Comparison of ENCODE assay signal across 23 mouse cellular contexts in genomic region chr13:100825627-100826410, GRCm38 (mm10). TPM values are rescaled to one million over a fixed set of nuclear protein-coding genes. Genes with fewer than 3 reads are reported as not detected.
DNase-seq lines count a peak whose midpoint lies in the region; ATAC-seq and TF ChIP-seq lines count a peak whose summit lies in the region.
"Had no signal": no experiment of that assay in that cellular context is flagged by ENCODE, and none has a peak within 500 bp of the region (broad histone marks: within the 10 kb centered on the region; RNA-seq: fewer than 3 reads in every experiment).

No protein-coding gene starts in this region.

- DNase-seq in kidney, adult 2 months = peak; percentile 69
- DNase-seq in ZHBTc4 (ENCODE audit: low read depth, low spot score) = peak; percentile 10
- DNase-seq in kidney, postnatal 10 days = peak; percentile 22
- no peak for DNase-seq in embryo, embryonic 9.5 days (ENCODE audit: extremely low spot score)
- DNase-seq in adrenal gland, postnatal 25 days = no peak
- no peak for DNase-seq in cerebellum, postnatal 4 days (ENCODE audit: low spot score in 2 of 2)
- DNase-seq: adrenal gland, postnatal 14 days; cerebellum, adult 18-20 months; cerebellum, adult 9-11 months; cerebellum, postnatal 36 days; gastrocnemius, postnatal 10 days; heart, adult 2 months had no signal

- 60% methylated on average over 9 of the region's 9 CpGs for WGBS in kidney, adult 2 months
- 88% methylated on average over 9 of the region's 9 CpGs for WGBS in kidney, embryonic 14.5 days

- H3K27me3 ChIP-seq in kidney, adult 2 months (replicated peaks; ENCODE audit: control insufficient read depth, insufficient read depth, low read length) = no peaks in the 10 kb centered on the region
- no peaks in the 10 kb centered on the region for H3K27me3 ChIP-seq in kidney, embryonic 14.5 days (ENCODE audit: control insufficient read depth, insufficient read depth, low read length)
- H3K27me3 ChIP-seq: embryonic facial prominence, embryonic 15.5 days; heart, embryonic 12.5 days had no signal

- peaks cover 11% of the 10 kb centered on the region; the same call in 1 of the 2 replicates for H3K4me1 ChIP-seq in kidney, adult 2 months (ENCODE audit: control insufficient read depth, insufficient read depth, low read length)
- H3K4me1 ChIP-seq in kidney, embryonic 14.5 days (ENCODE audit: control insufficient read depth, insufficient read depth, low read length) = 0 out of 2 replicates have a peak, but pooled peaks cover 4% of the 10 kb centered on the region
- H3K4me1 ChIP-seq: hindbrain, embryonic 10.5 days had no signal

- no peak overlapping the region for H3K4me3 ChIP-seq in kidney, adult 2 months (ENCODE audit: insufficient read depth, low read depth, low read length)
- no peak overlapping the region for H3K4me3 ChIP-seq in kidney, embryonic 14.5 days (ENCODE audit: low read length)
- H3K4me3 ChIP-seq: embryonic facial prominence, embryonic 15.5 days; erythroblast, embryonic 14.5 days; forebrain, embryonic 10.5 days; heart, adult 2 months; heart, embryonic 12.5 days; hindbrain, embryonic 10.5 days had no signal

- H3K36me3 ChIP-seq in kidney, adult 2 months (ENCODE audit: control insufficient read depth, insufficient read depth, low read length) = peaks cover 4% of the 10 kb centered on the region
- H3K36me3 ChIP-seq in kidney, embryonic 14.5 days (ENCODE audit: control insufficient read depth, insufficient read depth, low read length) = peaks cover 63% of the 10 kb centered on the region

- H3K4me2 ChIP-seq in kidney, embryonic 14.5 days (replicated peaks; ENCODE audit: low read depth, low read length) = no peak overlapping the region
- H3K4me2 ChIP-seq: embryonic facial prominence, embryonic 15.5 days; heart, embryonic 12.5 days; hindbrain, embryonic 14.5 days had no signal

- H3K9ac ChIP-seq in kidney, embryonic 14.5 days (ENCODE audit: low read depth, low read length) = no peak overlapping the region
- H3K9ac ChIP-seq: embryonic facial prominence, embryonic 15.5 days; heart, embryonic 12.5 days; hindbrain, embryonic 14.5 days had no signal

- peak overlapping the region; percentile 88 for H3K27ac ChIP-seq in kidney, adult 2 months (ENCODE audit: insufficient read depth, low read depth, low read length)
- H3K27ac ChIP-seq in kidney, embryonic 14.5 days (ENCODE audit: low read depth, low read length) = no peak overlapping the region
- H3K27ac ChIP-seq: embryonic facial prominence, embryonic 15.5 days; forebrain, embryonic 10.5 days; heart, adult 2 months; hindbrain, embryonic 10.5 days; hindbrain, embryonic 14.5 days had no signal

- TF ChIP-seq POLR2A in kidney, adult 2 months (IDR thresholded peaks at IDR 0.05; ENCODE audit: low read depth, low read length) = no peak

- no peak for ATAC-seq in kidney, embryonic 14.5 days (ENCODE audit: low FRiP score, low TSS enrichment)
- ATAC-seq: activated CD4-positive, CD25-positive, alpha-beta regulatory T cell, adult 4 months; CD4-positive, CD25-positive, alpha-beta regulatory T cell, adult 4 months; forebrain, embryonic 14.5 days had no signal

- H3K9me3 ChIP-seq in kidney, embryonic 14.5 days (ENCODE audit: control insufficient read depth, low read length) = no peaks in the 10 kb centered on the region
- H3K9me3 ChIP-seq: embryonic facial prominence, embryonic 15.5 days; forebrain, embryonic 10.5 days; G1E; heart, embryonic 12.5 days; hindbrain, embryonic 10.5 days had no signal

- no peak for TF ChIP-seq CTCF in kidney, adult 2 months (conservative IDR thresholded peaks at IDR 0.05; ENCODE audit: insufficient read depth, insufficient read length, low read depth, low read length)

RNA-seq across cellular contexts. Expression of gene Slc30a5, which starts 7.4 kb away (rescaled TPM):
- 28.5 and 33.8 TPM in 2 replicates for polyA plus RNA-seq in kidney, adult 2 months (2012; rRNA removed)
- polyA plus RNA-seq in kidney, embryonic 14.5 days (2014; fragmentation: Nextera tagmentation; extraction: Ambion mirVana) = 33.9 and 65.9 TPM in 2 replicates
- 46.1 and 47.9 TPM in 2 replicates for total RNA-seq in adrenal gland, postnatal 25 days (2021)

RNA-seq across cellular contexts. Expression of gene Ccnb1, which starts 39.4 kb away (rescaled TPM):
- polyA plus RNA-seq in kidney, adult 2 months (2012; rRNA removed) = 1.0 and 1.1 TPM in 2 replicates
- polyA plus RNA-seq in kidney, embryonic 14.5 days (2014; fragmentation: Nextera tagmentation; extraction: Ambion mirVana) = 289 and 315 TPM in 2 replicates
- total RNA-seq in adrenal gland, postnatal 25 days (2021) = 9.4 and 12.2 TPM in 2 replicates

RNA-seq across cellular contexts. Expression of gene Cenph, which starts 50.1 kb away (rescaled TPM):
- 0.19 and 0.23 TPM in 2 replicates for polyA plus RNA-seq in kidney, adult 2 months (2012; rRNA removed)
- 49.7 and 59.4 TPM in 2 replicates for polyA plus RNA-seq in kidney, embryonic 14.5 days (2014; fragmentation: Nextera tagmentation; extraction: Ambion mirVana)
- total RNA-seq in adrenal gland, postnatal 25 days (2021) = 2.1 and 2.5 TPM in 2 replicates

Comparison
In these comparisons a context has a peak if more than half of its experiments do, and no peak if none do; other contexts are left out.
1. RNA of gene Ccnb1, which starts 39.4 kb away (polyA plus RNA-seq): 289 to 315 TPM in kidney, embryonic 14.5 days; 1.0 to 1.1 TPM in kidney, adult 2 months; every median in the first group is over 100 times any median in the second.
2. RNA of gene Cenph, which starts 50.1 kb away (polyA plus RNA-seq): 49.7 to 59.4 TPM in kidney, embryonic 14.5 days; 0.19 to 0.23 TPM in kidney, adult 2 months; every median in the first group is over 10 times any median in the second.
3. DNase-seq: peak in kidney, adult 2 months (single experiment), ZHBTc4 (single experiment) and kidney, postnatal 10 days (single experiment); none in embryo, embryonic 9.5 days (single experiment), adrenal gland, postnatal 25 days (single experiment) and cerebellum, postnatal 4 days (0 of 2).